Mouse (Mus musculus) thymus, postnatal 10 days (tissue): ENCODE data around the gene 4930407I10Rik.
A peak's percentile ranks its signal among the peaks of the same experiment; 100 is the strongest.

Source experiments
- DNase-seq, 2 experiments: peaks; one replicate each; pipeline ENCODE4 v3.0.0; 2021; ENCODE audit warnings: low spot score in 2 of 2

4930407I10Rik gene

GRCm38 (mm10) chr15:82052544-82052943, 6.4 kb upstream of the 4930407I10Rik start:
- no peak for DNase-seq

- no peak for DNase-seq
These were observed 5.0 kb downstream of the 4930407I10Rik start for GRCm38 (mm10) chr15:82063909-82064308.

GRCm38 (mm10) chr15:82065511-82065910, 6.6 kb downstream of the 4930407I10Rik start:
- DNase-seq, result peak in 1 of 2 experiments; percentile 79

GRCm38 (mm10) chr15:82069898-82070297, 10.9 kb downstream of the 4930407I10Rik start, which contains the start of gene Mei1:
Gene Mei1 (plus strand): TSS chr15:82069996.
- DNase-seq, result no peak

- DNase-seq, result no peak
These were observed 13.0 kb downstream of the 4930407I10Rik start for GRCm38 (mm10) chr15:82071816-82072469.

- no peak for DNase-seq
These were observed 14.5 kb downstream of the 4930407I10Rik start for GRCm38 (mm10) chr15:82073490-82073889.

GRCm38 (mm10) chr15:82079883-82080282, 20.9 kb downstream of the 4930407I10Rik start:
- no peak for DNase-seq

- peak; percentile 29 to 51 for DNase-seq
These were observed 22.2 kb downstream of the 4930407I10Rik start for GRCm38 (mm10) chr15:82081161-82081560.

- no peak for DNase-seq
These were observed 26.7 kb downstream of the 4930407I10Rik start for GRCm38 (mm10) chr15:82085606-82086005.

GRCm38 (mm10) chr15:82086131-82086530, 27.2 kb downstream of the 4930407I10Rik start:
- no peak for DNase-seq

GRCm38 (mm10) chr15:82087266-82087665, 28.3 kb downstream of the 4930407I10Rik start:
- DNase-seq, result no peak

GRCm38 (mm10) chr15:82091061-82091460, 32.1 kb downstream of the 4930407I10Rik start:
- DNase-seq, result no peak

GRCm38 (mm10) chr15:82106953-82107555, 48.1 kb downstream of the 4930407I10Rik start:
- DNase-seq, result peak in 1 of 2 experiments; percentile 31
